Mouse (Mus musculus) heart, adult 9 months (tissue): ENCODE measurements around the gene Dnajb1.
"Not testable (repeated sequence)": the region's sequence is repeated elsewhere in the genome, so short reads cannot be mapped to it uniquely, and the experiment has no call there.

Experiments
- DNase-seq, 2 experiments: peaks; one replicate each; pipeline ENCODE4 v3.0.0; 2022; ENCODE audit warnings: low spot score in 2 of 2

Gene Dnajb1

DNA sequence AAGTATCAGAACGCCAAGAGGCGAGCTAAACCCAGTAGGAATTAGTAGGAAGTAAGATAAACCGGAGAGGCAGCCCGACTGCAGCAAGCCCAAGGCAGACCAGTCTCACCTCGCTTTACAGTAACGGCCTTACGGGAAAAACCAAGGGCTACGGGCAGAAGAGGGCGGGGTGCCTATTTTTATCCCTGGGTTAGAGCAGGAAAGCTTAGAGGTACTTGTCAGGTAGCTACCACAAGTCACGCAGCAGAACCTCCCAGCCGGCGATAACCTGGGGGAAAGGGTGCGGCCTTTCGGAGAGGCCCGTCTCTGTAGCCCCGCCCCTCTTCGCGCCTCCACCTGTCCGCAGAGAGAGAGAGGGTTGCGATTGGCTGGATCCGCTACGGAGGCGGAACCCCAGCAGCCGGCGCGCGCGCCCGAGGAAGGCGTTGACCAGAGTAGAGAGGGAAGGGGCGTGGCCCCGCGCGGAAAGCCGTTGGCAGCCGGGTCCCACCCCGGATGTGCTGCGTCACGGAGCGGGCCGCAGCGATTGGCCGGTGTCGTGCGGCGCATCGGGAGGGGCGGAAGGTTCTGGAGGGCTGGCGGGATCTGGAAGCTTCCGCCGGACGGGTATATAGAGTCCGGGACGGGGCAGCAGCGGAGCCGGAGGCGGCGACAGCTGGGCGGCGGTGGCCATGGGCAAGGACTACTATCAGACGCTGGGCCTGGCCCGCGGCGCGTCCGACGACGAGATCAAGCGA lies at the start of gene Dnajb1, which contains the start of gene Tecr:
Dnajb1 (plus strand) TSS at position 533 of the 737 bp plus-strand sequence.
Tecr (minus strand) TSS at position 311 of the 737 bp plus-strand sequence.
- peak; percentile 99 to 100 for DNase-seq

- DNase-seq = no peak
Measured at GRCm38 (mm10) chr8:83562669-83563068, 45.3 kb upstream of the Dnajb1 start.

DNA sequence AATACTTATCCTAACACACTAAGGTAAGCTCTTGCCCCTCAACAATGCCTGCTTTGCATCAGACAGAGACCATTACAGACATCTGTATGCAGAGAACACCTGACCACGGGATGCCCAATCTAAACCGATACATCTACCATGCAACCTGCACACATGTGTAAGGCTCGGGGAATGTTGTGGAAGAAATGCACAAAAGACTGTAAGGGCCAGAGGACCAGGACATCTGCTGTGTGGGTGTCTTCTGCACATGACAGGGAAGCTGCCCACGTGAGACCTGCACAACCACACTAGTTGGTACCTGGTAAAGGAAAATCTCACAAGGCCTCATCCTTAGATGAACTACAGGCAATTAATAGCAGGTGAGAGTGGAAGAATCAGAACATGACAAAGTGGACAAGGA lies 44.7 kb upstream of the Dnajb1 start:
- DNase-seq = no peak

DNA sequence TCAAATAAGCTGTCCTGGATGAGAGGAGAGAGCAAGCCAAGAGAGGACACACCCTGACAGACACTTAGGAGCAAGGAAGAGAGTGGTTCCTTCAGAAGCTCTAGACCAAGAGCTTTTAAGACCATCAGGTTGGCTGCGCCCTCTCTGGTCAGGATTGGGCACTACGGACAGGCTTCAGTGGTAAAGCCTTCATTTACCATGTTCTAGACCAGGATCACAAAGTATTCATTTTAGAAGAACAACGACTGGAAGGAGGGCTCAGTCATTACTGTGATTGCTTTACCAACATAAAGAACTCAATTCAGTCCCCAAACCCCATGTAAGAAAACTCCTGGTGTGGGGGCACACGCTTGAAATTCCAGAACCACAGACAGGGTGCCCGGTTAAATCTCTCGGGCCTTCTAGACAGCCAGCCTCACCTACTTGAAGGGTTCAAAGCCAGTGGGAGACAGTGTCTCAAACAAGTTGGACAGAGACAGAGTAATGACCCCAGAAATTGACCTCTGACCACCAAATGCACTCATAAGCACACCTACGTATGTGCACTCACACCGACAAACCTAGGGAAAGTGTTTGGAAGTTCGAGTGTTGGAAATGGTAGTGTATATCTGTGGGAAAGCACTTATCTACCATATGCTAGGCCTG lies 42.1 kb upstream of the Dnajb1 start:
- DNase-seq = peak in 1 of 2 experiments; percentile 4

GRCm38 (mm10) chr8:83566469-83567395 lies 41.3 kb upstream of the Dnajb1 start, which contains the start of gene Ndufb7:
TSS of gene Ndufb7 (plus strand) at chr8:83566671.
- DNase-seq = peak; percentile 92 to 96

DNA sequence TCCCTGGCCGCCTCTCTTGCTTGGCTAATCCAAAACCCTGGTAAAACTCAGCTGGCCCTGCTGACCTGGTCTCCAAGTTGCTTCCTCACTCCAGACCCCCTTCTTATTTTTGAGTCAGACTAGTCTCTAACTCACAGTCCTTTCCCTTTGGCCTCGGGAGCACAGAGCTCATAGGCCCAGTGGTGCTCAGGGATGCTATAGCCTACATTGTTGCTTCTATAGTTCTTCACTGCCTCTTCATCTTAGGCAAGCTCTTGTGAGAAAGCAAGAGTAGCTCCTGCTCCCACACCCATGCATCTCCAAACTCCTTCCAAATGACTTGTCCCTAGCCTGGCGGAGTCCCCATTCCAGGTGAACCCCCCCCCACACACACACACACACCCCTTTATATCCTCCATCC lies 40.3 kb upstream of the Dnajb1 start:
- peak in 1 of 2 experiments; percentile 2 for DNase-seq

DNA sequence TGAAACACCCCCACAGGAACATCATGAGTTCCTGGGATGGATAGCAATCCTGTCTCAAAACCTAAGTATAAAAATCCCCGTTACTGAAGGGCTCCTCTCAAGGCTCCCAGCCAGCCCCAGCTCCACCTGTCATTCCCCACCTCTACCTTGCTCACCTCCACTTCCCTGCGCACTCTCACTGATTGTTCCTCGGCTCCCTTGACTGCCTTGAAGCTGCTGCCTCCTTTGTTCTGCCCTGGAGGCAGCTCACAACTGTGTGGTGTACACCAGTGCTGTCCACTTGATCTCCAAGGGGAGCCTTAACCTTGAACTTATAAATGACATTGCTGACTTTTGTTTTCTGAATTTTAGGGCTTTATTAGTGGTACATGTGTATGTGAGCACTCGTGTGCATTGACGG lies 39.9 kb upstream of the Dnajb1 start:
- DNase-seq = no peak

GRCm38 (mm10) chr8:83568755-83569154 lies 39.2 kb upstream of the Dnajb1 start:
- DNase-seq = no peak

DNA sequence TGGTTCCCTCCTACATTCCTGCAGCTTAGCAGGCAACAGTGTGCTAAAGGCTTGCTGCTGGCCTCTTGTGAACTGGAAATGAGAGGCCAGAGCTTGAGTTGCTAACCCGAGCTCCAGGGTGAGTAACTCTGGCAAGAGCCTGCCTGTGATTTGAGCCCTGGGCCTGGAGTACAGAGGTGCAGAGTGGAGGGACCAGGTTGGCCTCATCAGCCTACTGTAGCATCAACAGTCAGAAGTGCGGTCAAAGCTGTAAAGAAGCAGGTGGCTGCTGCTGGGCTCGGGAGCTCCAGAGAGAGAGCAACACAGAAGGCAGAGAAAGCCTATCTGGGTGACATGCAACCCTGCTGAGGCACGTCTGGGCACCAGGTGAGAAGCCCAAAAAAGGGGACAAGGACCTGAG lies 38.8 kb upstream of the Dnajb1 start:
- DNase-seq = no peak

GRCm38 (mm10) chr8:83570272-83571000 lies 37.6 kb upstream of the Dnajb1 start:
- no peak for DNase-seq

GRCm38 (mm10) chr8:83571001-83571340 lies 37.0 kb upstream of the Dnajb1 start:
- DNase-seq = not testable (repeated sequence)

DNA sequence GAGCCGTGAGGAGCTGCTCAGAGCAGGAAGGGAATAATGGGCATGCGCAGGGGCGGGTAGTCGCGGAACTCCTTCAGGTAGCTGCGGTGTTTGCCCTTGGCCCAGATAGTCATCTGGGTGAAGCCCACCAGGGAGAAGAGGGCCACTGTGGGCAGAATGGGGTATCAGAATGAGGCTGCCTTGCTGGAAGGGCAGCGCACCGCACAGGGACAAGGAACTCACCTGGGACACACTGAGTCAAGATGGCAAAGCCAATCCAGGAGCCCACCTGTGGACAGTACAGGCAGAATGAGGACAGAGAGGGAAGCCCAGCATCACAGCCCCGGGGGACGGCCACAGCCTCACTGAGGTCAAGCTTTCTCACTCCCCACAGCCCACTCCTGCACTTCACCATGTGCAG lies 36.2 kb upstream of the Dnajb1 start:
- DNase-seq = no peak

DNA sequence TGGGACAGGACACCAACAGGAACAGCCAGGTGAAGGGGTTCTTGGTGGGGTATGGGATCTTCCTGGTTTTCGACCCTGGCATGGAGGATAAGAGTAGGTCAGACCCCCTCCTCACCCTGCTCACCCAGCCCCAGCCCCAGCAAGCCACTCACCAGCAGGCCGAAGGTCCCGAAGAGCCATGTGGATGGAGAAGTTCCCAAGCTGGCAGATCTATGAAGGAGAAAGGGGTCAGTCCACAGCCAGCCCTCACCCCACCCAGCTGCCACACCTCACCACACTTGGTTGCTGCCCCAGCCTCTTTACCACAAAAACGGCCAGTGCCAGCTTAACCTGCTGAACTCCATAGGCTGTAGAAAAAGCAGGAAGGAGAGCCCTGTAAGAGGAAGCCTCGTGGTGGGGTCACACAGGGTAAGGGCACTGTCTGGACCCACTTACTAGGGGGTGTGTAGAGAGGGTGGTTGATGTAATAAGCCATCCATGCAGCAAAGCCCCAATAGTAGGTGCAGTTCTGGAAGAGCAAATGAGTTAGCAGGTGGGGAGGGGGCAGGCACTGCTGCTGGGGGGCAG lies 35.7 kb upstream of the Dnajb1 start:
- no peak for DNase-seq

GRCm38 (mm10) chr8:83573140-83573875 lies 34.7 kb upstream of the Dnajb1 start:
- peak; percentile 58 to 69 for DNase-seq

GRCm38 (mm10) chr8:83574631-83575315 lies 33.2 kb upstream of the Dnajb1 start:
- DNase-seq = peak in 1 of 2 experiments; percentile 42

DNA sequence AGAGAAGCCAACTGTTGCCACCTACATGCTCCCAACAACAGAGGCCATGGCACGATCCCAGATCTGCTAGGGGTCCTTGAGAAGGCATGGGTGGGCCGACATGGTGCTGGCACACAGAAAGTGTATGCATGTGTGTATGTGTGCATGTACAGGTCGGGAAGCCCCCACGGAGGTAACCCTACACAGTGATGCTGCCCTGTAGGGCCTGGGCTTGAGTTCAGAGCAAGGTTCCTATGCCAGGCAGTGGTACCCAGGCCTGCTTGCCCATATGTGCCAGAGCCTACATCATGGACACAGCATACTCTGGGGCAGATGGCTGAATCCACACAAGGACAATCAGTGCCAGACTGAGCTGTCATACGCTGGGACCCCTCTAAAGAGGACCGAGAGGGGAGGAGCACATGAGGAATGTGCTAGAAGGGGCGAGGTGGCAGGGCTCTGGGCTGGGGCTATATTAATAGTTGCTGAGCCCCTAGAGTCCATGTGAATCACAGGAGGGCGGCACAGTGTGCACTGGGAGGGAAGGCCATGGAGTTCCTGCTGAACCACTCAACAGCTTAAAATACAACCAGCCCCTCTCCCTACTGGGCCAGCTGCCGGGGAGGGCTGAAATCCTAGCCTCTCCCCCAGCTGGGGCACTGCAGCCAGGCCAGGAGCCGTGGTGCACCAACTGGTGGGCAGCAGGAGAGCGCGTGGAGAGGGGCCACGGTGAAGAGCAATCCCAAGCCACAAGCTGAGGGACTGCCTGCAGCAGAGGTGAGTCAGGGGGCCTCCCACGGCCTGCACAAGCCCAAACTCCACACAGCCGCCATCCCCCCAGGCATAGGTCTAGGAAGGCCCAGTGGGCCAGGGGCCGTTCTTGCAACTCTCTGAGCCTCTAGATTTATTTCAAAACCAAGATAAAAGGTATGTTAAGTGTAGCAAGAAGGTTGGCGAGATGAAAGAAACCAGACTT lies 32.2 kb upstream of the Dnajb1 start:
- peak in 1 of 2 experiments; percentile 56 for DNase-seq

GRCm38 (mm10) chr8:83576516-83576895 lies 31.5 kb upstream of the Dnajb1 start:
- DNase-seq = no peak

DNA sequence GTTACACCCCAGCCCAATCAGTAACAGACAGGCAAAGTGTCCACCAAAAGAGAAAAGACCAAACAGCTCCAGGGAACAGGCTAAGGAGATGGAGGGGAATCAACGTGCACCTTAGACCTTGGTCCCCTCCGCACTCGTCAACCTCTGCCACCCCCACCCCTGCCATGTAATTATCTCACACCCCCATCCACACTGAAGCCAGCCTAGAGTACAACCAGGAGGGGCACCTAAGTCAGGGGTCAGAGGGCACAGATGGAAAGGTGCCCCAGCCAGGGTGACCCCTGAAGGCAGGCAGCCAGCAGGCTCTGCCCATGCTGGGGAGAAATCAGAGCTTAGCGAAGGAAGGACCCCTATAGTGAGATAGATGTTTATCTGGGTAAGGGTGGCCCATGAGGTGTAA lies 31.1 kb upstream of the Dnajb1 start:
- DNase-seq = peak in 1 of 2 experiments; percentile 0

GRCm38 (mm10) chr8:83577384-83577791 lies 30.6 kb upstream of the Dnajb1 start:
- peak; percentile 63 to 74 for DNase-seq
